Mouse (Mus musculus) E14TG2a.4 (cell line): ENCODE data around the gene Sytl3.
"Not testable (repeated sequence)": the region's sequence is repeated elsewhere in the genome, so short reads cannot be mapped to it uniquely, and the experiment has no call there.

Experiments
- CTCF ChIP-seq: conservative IDR thresholded peaks from 2 replicates; pipeline ENCODE4 v1.5.1; 2014; ENCODE audit warnings: low read length
- NANOG ChIP-seq: IDR thresholded peaks from 2 replicates; pipeline ENCODE4 v1.6.1; 2014; ENCODE audit warnings: borderline replicate concordance, low read length, mixed read lengths
- POU5F1 ChIP-seq: IDR thresholded peaks from 2 replicates; pipeline ENCODE4 v1.6.1; 2014; ENCODE audit warnings: low read length, borderline replicate concordance

DNA sequence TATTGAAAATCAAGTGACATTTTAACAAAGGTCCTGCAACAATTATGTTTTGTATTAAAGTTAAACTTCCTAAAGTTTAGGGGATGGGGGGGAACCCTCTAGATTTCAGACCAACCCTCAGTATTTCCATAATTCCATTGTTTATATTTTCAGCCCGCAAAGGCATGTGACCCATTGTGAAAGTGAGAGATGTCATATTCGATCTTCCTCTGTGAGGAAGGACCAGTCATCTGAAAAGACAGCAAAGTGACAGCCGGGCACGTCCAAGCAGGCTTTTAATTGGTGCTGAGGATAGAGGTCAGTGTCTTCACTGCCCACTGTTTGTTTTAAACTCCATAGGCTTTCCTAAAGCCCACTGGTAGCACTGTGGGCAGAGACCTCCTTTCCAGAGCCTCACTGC, 22.8 kb downstream of the Sytl3 start:
- not testable (repeated sequence) for TF ChIP-seq CTCF, POU5F1, NANOG
